Mouse (Mus musculus): ENCODE measurements around the gene Xrcc1.

The Xrcc1 gene

DNA sequence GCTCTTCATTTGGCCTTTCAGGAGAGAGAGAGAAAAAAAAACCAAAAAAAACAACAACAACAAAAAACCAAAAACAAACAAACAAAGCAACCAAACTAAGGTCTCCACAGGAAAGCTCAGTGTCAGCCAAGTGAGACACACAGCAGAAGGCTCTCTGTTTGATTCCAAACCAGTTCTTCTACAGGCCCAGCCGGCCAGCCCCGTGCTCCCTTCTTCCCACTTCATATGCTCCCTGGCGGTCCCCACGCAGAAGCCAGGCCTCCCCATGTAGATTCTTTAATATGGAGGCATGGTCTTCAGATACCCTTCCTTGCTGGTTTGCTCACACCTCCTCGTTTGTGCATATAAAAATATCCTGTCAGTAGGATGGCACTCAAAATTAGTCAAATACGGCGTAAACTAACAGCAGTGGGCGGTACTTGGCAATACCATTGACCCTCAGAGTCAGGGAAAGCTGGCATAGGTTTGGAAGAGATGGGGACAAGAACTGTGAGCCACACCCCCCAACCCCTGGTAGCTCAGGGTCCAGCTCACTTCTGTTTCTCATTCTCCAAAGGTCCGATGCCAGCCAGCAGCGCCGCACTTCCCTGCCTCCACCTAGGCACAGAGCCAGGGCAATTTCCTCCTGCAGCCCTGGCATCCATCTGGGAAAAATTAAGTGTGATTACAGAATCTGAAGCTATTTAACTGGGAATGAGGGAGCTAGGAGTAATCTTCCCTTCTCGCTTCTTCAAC lies 20.2 kb upstream of the Xrcc1 start:
- in situ Hi-C loops (cut with MboI; ENCODE audit: unreplicated experiment in 2 of 2) = no loop called here

DNA sequence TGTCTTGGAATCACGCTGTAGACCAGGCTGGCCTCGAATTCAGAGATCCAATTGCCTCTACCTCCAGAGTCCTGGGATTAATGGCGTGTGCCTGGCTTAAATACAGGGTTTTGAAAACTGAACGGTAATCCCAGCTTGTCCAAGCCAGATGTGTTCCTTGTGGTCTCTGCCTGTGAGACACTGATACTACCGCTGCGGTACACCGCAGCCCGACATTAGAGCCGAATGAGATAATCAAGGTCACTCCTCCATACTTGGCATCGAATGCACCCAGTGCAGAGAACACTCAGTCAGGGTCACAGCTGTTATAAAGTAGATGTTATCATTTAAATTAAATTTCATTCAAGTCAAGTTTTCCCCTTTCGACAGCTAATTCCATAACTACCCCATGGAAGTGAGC lies 17.2 kb upstream of the Xrcc1 start:
- in situ Hi-C loops (cut with MboI; ENCODE audit: unreplicated experiment in 2 of 2) = no loop called here

DNA sequence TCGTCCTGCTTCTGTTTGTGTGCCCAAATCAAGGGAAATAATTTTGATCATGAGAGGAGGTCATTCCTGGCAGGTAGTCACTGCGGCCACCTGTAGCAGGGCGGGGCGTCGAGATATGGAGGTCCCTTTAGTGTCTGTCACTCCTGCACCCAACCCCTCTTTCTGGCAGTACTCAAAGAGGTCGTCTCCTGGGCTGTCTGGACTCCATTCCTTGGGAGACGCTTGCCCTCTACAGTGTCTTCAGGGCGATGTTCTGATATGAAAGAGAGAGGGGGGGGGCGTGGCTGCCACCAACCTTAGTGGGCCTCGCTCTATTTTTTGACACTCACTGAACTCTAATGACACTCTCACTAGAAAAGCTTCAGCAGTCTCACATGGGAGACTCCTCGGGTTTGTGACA lies 16.5 kb upstream of the Xrcc1 start:
- in situ Hi-C loops (cut with MboI; ENCODE audit: unreplicated experiment in 2 of 2) = no loop called here

DNA sequence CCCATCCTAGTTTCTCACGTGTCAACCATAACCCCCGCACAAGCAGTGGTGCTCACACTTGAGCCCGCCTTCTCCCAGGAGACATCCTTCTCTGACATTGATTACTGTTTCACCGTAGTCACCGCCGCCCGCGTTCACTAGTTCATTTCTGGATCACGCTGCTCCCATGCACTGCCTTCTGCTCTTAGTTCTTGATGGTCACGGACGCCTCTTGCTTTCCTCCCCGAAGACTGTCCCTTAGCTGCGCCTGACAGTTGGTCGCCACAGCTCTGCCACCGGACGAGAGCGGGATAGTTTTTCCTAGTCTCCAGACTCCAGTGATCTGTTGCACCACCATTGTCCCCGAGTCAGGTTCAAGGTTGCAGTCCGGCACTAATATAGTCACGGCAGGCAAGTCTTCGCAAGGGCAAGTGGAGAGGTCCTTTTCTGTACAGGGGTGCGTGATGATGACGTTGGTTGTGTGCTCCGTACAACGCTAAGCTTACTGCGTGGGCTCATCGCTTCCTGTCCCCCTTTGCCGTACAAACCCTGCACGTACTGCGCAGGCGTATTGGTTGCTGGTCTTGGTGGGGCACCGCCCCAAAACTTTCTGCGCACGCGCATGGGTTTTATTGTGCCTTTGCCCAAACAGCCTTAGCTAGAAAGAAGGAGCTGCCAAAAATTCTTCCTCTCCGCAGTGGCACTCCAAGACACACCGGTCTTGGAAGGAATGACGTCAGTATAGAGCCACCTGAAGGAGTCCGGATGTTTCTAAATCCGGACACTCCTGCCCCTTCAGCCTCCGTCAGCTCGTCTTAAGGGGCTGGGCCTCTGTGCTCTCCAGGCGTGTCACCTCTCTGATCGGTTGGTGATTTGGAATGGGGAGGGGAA lies 15.8 kb upstream of the Xrcc1 start, which contains the start of gene Irgq:
Gene Irgq, plus strand, starts transcription at position 628 of the 870 bp plus-strand sequence.
- in situ Hi-C loops (cut with MboI; ENCODE audit: unreplicated experiment in 2 of 2) = loop anchor here (5.0 to 10.0 kb wide), 4 partner anchors 37 to 127 kb away; no protein-coding TSS in a partner anchor

DNA sequence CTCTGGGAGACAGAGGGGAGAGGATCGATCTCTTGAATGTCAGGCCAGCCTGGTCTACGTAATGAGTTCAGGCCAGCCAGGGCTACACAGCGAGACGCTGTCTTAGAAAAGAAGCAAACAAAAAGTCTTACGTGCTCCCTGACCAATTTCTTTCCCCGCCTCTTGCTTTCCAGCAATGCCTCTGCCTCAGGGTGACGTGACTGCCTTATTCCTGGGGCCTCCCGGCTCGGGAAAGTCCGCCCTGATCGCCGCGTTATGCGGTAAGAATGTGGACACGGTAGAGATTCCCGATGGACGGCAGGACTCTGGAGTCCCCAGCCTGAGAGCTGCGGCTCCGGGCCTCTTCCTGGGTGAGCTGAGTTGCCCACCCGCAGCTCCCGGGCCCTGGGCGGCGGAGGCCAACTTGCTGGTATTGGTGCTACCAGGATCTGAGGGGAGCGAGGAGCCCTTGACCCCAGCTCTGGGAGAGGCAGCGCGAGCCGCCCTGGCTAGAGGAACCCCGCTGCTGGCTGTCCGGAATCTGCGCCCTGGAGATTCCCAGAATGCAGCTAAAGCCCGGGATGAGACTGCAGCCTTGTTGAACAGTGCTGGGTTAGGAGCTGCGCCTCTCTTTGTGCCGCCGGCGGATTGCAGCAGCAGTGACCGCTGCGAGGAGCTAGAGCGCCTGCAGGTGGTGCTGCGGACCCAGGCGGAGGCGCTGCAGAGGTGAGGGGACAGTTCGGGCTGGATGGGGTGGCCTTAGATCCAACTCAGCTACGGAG lies 14.7 kb upstream of the Xrcc1 start:
- in situ Hi-C loops (cut with MboI; ENCODE audit: unreplicated experiment in 2 of 2) = loop anchor here (5.0 to 10.0 kb wide), 4 partner anchors 36 to 126 kb away; no protein-coding TSS in a partner anchor

DNA sequence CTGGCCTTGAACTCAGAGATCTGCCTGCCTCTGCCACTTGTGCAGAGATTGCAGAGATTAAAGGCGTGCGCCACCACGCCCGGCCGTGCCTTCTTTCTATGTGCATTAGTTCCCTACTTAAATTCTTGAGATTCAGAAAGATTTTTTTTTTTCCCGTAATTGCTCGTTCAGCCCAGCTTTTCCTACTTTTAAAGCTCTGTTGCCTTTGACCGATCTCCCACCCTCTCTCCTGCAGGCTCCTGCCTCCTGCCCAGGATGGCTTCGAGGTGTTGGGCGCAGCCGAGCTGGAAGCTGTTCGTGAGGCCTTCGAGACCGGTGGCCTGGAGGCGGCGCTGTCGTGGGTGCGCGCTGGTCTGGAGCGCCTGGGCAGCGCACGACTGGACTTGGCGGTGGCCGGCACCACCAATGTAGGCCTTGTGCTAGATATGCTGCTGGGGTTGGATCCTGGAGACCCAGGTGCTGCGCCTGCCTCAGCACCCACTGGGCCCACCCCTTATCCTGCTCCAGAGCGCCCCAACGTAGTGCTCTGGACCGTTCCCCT lies 13.0 kb upstream of the Xrcc1 start:
- in situ Hi-C loops (cut with MboI; ENCODE audit: unreplicated experiment in 2 of 2) = loop anchor here (5.0 to 10.0 kb wide), 4 partner anchors 34 to 124 kb away; no protein-coding TSS in a partner anchor

DNA sequence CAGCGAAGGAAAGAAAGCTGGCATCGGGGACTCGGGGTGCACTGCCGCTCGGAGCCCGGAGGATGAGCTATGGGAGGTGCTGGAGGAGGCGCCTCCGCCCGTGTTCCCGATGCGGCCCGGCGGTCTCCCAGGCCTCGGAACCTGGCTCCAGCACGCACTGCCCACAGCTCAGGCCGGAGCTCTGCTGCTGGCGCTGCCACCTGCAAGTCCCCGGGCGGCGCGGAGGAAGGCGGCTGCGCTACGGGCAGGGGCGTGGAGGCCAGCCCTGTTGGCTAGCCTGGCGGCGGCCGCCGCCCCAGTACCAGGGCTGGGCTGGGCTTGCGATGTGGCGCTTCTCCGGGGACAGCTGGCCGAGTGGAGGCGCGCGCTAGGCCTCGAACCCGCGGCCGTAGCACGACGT lies 12.3 kb upstream of the Xrcc1 start:
- in situ Hi-C loops (cut with MboI; ENCODE audit: unreplicated experiment in 2 of 2) = loop anchor here (5.0 to 10.0 kb wide), 4 partner anchors 33 to 123 kb away; no protein-coding TSS in a partner anchor

DNA sequence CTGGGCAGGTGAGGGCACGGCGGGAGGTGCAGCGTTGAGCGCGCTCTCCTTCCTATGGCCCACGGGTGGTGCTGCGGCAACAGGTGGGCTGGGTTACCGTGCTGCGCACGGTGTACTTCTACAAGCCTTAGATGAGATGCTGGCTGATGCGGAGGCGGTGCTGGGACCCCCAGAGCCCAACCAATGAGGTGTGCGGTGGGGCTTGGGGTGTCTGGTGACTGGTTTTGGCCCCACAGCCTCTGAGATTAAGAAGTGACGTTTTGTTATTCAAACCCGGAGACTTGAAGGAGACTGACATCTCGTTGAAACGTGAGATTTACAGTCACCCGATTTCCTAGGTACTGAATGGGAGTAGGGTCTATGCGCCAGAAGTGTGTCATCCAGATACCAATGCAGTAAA lies 11.8 kb upstream of the Xrcc1 start:
- in situ Hi-C loops (cut with MboI; ENCODE audit: unreplicated experiment in 2 of 2) = loop anchor here (5.0 to 10.0 kb wide), 4 partner anchors 33 to 123 kb away; no protein-coding TSS in a partner anchor

DNA sequence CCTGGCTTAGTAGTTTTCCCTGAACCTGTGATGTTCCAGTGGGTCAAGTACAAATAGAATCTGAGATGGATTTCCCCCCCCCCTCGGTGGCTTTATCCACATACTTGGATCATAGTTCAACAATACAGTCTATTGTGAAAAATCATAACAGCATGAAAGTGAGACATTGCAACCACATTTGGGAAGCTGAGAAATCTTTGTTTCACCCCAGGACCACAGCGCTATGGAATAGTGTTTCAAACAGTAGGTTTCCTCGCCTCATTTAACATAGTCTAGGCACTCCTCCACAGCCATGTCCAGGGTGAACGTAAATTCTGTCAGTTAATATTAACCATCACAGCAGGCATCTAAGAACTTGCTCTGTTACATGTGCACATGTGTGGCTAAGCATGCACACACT lies 9.0 kb upstream of the Xrcc1 start:
- in situ Hi-C loops (cut with MboI; ENCODE audit: unreplicated experiment in 2 of 2) = loop anchor here in 1 of 2 experiments (5.0 to 10.0 kb wide), 2 partner anchors 60 to 108 kb away; no protein-coding TSS in a partner anchor

DNA sequence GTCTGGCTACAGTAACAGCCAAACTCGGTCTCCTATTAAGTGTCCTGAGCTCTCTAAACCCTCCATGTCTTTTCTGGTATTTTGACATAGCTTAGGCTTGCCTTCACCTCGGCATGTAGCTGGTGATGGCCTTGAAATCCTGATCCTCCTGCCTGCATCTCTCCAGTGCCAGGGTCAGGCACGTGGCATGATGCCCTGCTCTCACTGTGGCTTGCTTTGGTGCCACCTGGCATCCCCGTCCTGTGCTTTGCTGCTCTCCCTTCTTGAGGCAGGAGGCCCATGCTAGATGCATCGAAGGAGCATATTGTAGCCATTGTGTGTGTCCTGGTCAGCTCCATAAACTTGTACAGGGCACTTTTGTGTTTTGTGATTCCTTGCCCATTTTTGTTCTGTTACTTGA lies 8.5 kb upstream of the Xrcc1 start:
- in situ Hi-C loops (cut with MboI; ENCODE audit: unreplicated experiment in 2 of 2) = loop anchor here in 1 of 2 experiments (5.0 to 10.0 kb wide), 2 partner anchors 60 to 107 kb away; no protein-coding TSS in a partner anchor

DNA sequence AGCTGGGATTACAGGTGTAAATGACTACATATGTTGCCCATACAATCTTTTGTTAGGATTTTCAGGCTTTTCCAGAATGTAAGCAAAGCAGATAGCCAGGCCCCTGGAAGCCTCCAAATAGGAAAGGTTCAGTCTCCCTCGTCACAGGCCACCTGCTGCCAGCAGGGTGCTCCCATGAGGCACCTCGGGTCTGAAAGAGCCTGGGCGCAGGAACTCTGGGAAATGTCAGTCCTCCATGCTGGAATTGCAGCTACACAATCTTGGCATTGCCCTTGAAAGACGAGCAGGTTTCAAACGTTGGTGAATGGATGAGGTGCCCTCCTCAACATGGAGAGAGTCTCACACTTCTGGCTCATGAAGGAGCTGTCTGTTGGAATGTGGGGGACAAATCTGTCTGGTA lies 7.9 kb upstream of the Xrcc1 start:
- in situ Hi-C loops (cut with MboI; ENCODE audit: unreplicated experiment in 2 of 2) = loop anchor here in 1 of 2 experiments (5.0 to 10.0 kb wide), 2 partner anchors 59 to 107 kb away; no protein-coding TSS in a partner anchor

DNA sequence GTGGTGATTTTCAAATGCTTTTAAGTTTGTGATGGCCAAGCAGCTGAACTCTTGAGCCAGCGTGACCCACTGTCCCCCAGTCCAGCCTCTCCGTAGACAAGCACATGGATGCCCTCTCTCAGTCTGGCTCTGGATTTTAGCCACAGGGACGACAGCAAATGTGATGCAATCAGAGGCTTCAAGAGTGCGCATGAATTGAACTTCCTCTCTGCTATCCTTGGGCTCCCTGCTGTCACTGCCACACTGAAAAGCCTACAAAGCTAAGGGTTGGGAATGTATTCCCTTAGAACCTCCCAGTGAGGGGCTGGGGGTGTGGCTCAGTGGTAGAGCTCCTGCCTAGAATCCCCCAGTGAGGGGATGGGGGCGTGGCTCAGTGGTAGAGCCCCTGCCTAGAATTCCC lies 7.4 kb upstream of the Xrcc1 start:
- in situ Hi-C loops (cut with MboI; ENCODE audit: unreplicated experiment in 2 of 2) = loop anchor here in 1 of 2 experiments (5.0 to 10.0 kb wide), 2 partner anchors 59 to 106 kb away; no protein-coding TSS in a partner anchor

DNA sequence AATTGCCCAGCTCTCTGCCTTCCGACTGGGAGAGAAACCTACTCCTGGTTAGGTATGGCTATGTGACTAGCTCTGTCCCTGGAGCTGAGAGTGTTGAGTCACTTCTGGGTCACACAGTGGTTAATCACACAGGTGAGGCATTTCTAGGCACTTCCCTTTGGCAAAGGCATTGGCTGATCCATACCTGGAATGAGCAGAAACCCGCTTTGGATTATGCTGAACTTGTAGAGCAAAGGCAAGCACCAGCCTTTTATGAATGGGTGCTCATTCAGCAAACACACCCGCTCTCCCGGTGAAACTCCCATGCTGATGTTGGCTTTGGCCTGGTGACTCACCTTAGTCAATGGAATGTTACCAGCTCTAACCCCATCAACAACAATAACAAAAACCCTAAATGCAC lies 6.4 kb upstream of the Xrcc1 start:
- in situ Hi-C loops (cut with MboI; ENCODE audit: unreplicated experiment in 2 of 2) = loop anchor here in 1 of 2 experiments (5.0 to 10.0 kb wide), 2 partner anchors 58 to 105 kb away; no protein-coding TSS in a partner anchor

DNA sequence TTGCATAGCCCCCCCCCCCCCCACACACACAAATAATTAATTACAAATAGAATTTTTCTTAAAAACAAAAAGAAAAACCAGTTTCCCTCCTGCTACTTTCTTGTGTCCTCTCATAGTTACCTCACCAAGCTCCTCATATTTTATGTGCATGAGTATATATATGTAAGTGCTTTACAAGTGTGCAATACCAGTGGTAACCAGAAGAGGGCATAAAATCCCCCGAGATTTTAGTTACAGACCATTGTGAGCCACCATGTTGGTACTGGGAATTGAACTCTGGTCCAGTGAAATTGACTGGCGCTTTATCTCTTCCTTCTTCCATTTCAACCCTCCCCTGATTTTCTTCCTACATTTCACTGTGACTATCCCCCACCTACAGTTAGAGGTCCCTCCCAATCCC lies 1.6 kb upstream of the Xrcc1 start:
- in situ Hi-C loops (cut with MboI; ENCODE audit: unreplicated experiment in 2 of 2) = no loop called here

DNA sequence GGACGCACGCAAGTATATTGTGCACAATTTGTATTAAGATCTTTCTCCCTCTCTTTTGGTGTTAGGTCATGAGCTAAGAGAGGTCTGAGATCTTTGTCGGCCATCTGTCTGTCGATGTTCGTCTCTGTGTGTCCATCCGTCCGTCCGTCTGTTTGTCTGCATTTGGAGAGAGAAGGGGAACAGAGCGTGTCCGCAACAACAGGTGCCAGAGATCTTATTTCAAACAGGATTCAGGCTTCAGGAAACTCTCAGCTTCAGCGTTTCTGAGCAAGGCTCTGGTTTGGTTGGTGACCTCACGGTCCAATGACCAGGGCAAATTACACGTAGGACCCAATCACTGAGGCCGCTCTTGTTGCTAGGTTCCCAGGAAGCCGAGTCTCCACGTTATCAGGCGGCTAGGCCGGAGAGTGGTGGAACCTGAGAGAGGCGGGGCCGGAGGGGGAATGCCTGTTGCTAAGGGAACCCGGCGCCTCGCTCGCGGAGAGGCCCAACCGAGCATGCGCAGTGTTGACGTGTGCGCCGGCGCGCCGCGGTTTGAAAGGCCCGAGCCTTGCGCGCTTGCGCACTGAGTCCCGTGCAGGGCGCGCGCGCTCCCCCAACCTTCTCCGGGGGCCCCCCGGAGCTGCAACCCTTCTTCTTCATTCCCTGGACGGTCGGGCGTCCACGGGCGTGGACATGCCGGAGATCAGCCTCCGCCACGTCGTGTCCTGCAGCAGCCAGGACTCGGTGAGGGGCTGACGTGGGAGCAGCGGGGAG lies 723 bp downstream of the Xrcc1 start:
- in situ Hi-C loops (cut with MboI; ENCODE audit: unreplicated experiment in 2 of 2) = no loop called here

DNA sequence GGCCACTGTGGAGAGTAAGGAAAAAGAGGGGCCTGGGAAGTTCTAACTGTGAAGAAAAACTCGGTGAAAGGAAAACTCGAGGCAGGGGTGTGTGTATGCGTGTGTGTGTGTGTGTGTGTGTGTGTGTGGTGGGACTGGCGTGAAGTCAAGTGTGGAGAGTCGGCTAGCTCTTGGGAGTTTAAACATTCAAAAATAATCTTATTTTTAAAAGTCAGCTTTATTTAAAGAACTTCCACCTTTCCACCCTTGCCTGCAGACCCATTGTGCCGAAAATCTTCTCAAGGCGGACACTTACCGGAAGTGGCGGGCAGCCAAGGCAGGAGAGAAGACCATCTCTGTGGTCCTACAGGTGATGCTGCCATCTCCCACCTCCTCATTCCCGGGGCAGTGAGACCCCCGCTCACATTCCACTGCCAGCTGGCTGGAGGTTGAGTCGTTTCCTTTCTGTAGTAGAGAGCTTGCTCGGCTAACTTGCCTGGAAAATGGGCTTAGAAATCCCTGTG lies 1.5 kb downstream of the Xrcc1 start:
- in situ Hi-C loops (cut with MboI; ENCODE audit: unreplicated experiment in 2 of 2) = no loop called here

DNA sequence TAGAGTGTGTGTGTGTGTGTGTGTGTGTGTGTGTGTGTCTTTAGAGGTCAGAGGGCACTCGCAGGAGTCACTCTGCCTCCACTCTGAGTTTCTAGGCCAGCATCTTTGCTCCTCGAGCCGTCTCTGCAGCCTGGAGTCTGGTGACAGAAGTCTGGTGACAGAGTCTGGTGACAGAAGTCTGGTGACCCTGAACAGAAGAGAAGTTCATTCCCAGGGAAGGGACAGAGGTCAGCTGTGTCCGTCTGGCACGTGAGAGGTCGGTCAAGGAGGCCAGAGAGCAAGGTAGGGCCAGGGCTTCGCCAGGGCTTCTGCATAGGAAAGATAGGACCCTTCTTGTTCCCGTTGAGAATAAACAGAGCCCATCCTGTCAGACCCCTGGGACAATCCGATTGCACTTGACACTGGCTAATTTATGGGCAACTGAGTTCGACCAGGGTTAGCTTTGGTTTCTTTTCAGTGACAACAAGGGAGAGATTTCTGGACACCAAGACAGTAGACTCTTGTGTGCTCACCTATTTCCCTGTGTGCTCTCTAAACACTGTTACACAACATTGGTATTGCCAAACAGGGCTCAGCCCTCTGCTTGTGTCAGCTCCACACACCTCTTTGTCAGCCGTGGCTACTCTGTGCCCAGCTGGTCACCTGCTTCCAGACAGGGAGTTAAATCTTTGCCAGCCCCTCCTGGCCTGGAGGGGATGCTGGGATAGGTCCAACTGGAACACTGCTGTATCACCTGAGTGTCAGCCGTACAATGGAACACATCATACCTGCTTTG lies 6.1 kb downstream of the Xrcc1 start:
- in situ Hi-C loops (cut with MboI; ENCODE audit: unreplicated experiment in 2 of 2) = loop anchor here in 1 of 2 experiments (10.0 to 25.0 kb wide), 4 partner anchors 353 to 1160 kb away; partner anchors contain the start of genes Arhgef1, B3gnt8, Ccdc97 and Pafah1b3

DNA sequence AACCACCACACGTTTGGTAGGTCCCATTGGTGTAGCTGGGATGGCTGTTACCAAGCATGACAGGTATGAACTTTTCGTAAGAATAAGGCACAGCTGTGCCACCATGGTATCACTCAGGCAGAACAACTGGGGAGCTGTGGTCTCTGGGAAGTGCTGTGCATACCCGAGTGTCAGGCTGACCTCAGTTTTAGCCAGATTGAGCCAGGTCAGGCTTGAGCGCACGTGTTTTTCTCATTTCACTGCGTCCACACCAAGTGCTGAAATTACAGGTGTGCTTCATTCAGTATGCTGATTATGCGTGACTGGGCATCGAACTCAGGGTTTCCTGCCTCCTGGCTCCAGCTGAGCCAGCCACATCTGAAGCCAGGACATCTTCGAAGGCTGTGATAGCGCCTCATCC lies 9.7 kb downstream of the Xrcc1 start:
- in situ Hi-C loops (cut with MboI; ENCODE audit: unreplicated experiment in 2 of 2) = loop anchor here in 1 of 2 experiments (10.0 to 25.0 kb wide), 4 partner anchors 349 to 1157 kb away; partner anchors contain the start of genes Arhgef1, B3gnt8, Ccdc97 and Pafah1b3

Measured in v-Abl transformed pro-B cells (cell line).